Mouse (Mus musculus): Measurements from ENCODE around the gene Kcnab1. TPM values are rescaled to one million over a fixed set of nuclear protein-coding genes. Genes with fewer than 3 reads are reported as not detected.

Kcnab1 gene
- polyA plus RNA-seq, 1 experiment, result 0.78 TPM

GRCm38 (mm10) chr3:65200611-65201010 is 91.4 kb downstream of the Kcnab1 start:
- Histone ChIP-seq H3K4me3 (ENCODE audit: insufficient read depth, low read length) (no peak overlapping the region), H3K27ac (ENCODE audit: insufficient read depth, low read depth, low read length) (no peak overlapping the region), H3K4me1 (ENCODE audit: control insufficient read depth, insufficient read depth, low read length) (no peaks in the 10 kb centered on the region)
- no peak for TF ChIP-seq POLR2A (IDR thresholded peaks at IDR 0.05; ENCODE audit: borderline replicate concordance, low read depth, low read length)
- no peak for TF ChIP-seq CTCF (IDR thresholded peaks at IDR 0.05; ENCODE audit: low read depth, low read length)

- TF ChIP-seq POLR2A (IDR thresholded peaks at IDR 0.05; ENCODE audit: borderline replicate concordance, low read depth, low read length), result no peak
- no peak for TF ChIP-seq CTCF (IDR thresholded peaks at IDR 0.05; ENCODE audit: low read depth, low read length)
- Histone ChIP-seq H3K4me1 (ENCODE audit: control insufficient read depth, insufficient read depth, low read length) (no peaks in the 10 kb centered on the region), H3K27ac (ENCODE audit: insufficient read depth, low read depth, low read length) (no peak overlapping the region), H3K4me3 (ENCODE audit: insufficient read depth, low read length) (no peak overlapping the region)
These were observed 94.4 kb downstream of the Kcnab1 start for GRCm38 (mm10) chr3:65203361-65204117.

DNA sequence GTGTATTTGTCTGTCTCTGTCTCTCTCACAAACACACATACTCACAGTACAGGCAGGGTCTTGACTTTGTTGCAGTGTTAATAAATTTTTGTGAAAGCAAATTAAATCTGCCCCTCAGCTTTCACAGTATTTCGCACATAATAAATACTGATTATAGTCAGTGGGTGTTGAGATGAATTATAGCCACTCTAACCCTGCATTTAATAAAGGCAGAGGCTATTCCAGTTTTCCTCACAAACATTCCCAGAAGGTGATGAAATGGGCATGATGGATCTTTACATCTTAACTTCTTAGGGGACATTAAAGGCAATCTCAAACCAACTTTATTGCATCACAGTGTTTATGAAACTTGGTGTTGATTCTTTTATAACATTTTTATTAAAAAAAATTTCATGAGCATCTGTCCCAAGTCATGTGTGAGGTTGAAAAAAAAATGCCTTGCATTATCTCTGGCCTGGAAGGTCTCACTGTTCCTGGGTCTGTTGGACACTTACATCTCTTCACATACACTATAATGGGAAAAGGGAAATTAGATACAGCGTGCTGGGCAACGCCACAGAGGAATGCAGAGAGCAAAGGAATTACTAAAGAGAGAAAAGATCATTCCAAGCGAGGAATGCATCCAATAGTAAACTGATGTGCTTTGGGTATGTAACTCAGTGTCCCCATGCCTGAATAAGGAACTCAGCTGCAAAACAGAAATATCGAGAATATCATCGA is 95.3 kb downstream of the Kcnab1 start:
- no peak overlapping the region for H3K27ac ChIP-seq (ENCODE audit: insufficient read depth, low read depth, low read length)
- no peak overlapping the region for H3K4me3 ChIP-seq (ENCODE audit: insufficient read depth, low read length)
- TF ChIP-seq POLR2A (IDR thresholded peaks at IDR 0.05; ENCODE audit: borderline replicate concordance, low read depth, low read length) (no peak), CTCF (IDR thresholded peaks at IDR 0.05; ENCODE audit: low read depth, low read length) (no peak)
- H3K4me1 ChIP-seq (ENCODE audit: control insufficient read depth, insufficient read depth, low read length), result no peaks in the 10 kb centered on the region

GRCm38 (mm10) chr3:65205539-65206020 is 96.4 kb downstream of the Kcnab1 start:
- H3K4me3 ChIP-seq (ENCODE audit: insufficient read depth, low read length), result no peak overlapping the region
- no peaks in the 10 kb centered on the region for H3K4me1 ChIP-seq (ENCODE audit: control insufficient read depth, insufficient read depth, low read length)
- TF ChIP-seq POLR2A (IDR thresholded peaks at IDR 0.05; ENCODE audit: borderline replicate concordance, low read depth, low read length) (no peak), CTCF (IDR thresholded peaks at IDR 0.05; ENCODE audit: low read depth, low read length) (no peak)
- no peak overlapping the region for H3K27ac ChIP-seq (ENCODE audit: insufficient read depth, low read depth, low read length)

- Histone ChIP-seq H3K4me1 (ENCODE audit: control insufficient read depth, insufficient read depth, low read length) (no peaks in the 10 kb centered on the region), H3K27ac (ENCODE audit: insufficient read depth, low read depth, low read length) (no peak overlapping the region), H3K4me3 (ENCODE audit: insufficient read depth, low read length) (no peak overlapping the region)
- no peak for TF ChIP-seq POLR2A (IDR thresholded peaks at IDR 0.05; ENCODE audit: borderline replicate concordance, low read depth, low read length)
- TF ChIP-seq CTCF (IDR thresholded peaks at IDR 0.05; ENCODE audit: low read depth, low read length), result no peak
These were observed 104.5 kb downstream of the Kcnab1 start for GRCm38 (mm10) chr3:65213725-65214124.

DNA sequence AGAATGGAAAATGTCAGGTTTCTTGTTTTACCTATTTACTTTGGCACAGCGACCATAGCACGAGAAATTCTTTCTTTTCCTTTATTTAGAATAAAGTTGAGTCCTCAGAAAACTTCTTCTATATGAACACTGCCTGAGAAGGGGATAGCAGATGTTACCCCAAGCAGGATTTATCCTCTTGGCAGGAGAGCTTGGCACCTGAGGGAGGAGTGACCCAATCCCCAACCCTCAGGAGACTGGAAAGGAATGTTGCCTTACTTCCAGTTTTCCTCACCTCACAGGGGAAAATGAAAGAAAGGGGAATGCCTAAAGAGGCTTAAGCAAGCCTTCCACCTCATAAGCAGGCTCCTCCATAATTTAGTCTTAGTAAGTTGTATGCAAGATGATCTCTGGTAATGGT is 105.5 kb downstream of the Kcnab1 start:
- no peak overlapping the region for H3K4me3 ChIP-seq (ENCODE audit: insufficient read depth, low read length)
- no peak overlapping the region for H3K27ac ChIP-seq (ENCODE audit: insufficient read depth, low read depth, low read length)
- TF ChIP-seq POLR2A (IDR thresholded peaks at IDR 0.05; ENCODE audit: borderline replicate concordance, low read depth, low read length) (no peak), CTCF (IDR thresholded peaks at IDR 0.05; ENCODE audit: low read depth, low read length) (no peak)
- H3K4me1 ChIP-seq (ENCODE audit: control insufficient read depth, insufficient read depth, low read length), result no peaks in the 10 kb centered on the region

GRCm38 (mm10) chr3:65217673-65218579 is 108.7 kb downstream of the Kcnab1 start:
- no peak overlapping the region for H3K4me3 ChIP-seq (ENCODE audit: insufficient read depth, low read length)
- H3K27ac ChIP-seq (ENCODE audit: insufficient read depth, low read depth, low read length), result no peak overlapping the region
- TF ChIP-seq CTCF (IDR thresholded peaks at IDR 0.05; ENCODE audit: low read depth, low read length) (no peak), POLR2A (IDR thresholded peaks at IDR 0.05; ENCODE audit: borderline replicate concordance, low read depth, low read length) (no peak)
- H3K4me1 ChIP-seq (ENCODE audit: control insufficient read depth, insufficient read depth, low read length), result no peaks in the 10 kb centered on the region

DNA sequence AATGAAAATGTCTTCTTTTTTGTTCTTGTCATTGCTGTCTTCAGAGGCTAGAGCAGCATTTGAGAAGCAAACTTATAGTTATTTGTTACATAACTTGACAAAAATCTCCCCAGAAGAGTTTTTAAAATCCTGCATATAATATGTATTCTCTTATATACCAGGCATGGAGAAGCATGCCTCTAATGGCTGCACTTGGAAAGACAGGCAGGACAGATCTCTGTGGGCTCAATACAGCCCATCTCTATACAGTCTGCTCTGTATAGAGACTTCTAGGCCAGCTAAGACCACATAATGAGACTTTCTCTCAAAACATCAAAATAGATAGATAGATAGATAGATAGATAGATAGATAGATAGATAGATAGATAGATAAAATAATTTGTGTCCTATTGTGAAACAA is 111.1 kb downstream of the Kcnab1 start:
- TF ChIP-seq POLR2A (IDR thresholded peaks at IDR 0.05; ENCODE audit: borderline replicate concordance, low read depth, low read length) (no peak), CTCF (IDR thresholded peaks at IDR 0.05; ENCODE audit: low read depth, low read length) (no peak)
- Histone ChIP-seq H3K27ac (ENCODE audit: insufficient read depth, low read depth, low read length) (no peak overlapping the region), H3K4me1 (ENCODE audit: control insufficient read depth, insufficient read depth, low read length) (no peaks in the 10 kb centered on the region), H3K4me3 (ENCODE audit: insufficient read depth, low read length) (no peak overlapping the region)

DNA sequence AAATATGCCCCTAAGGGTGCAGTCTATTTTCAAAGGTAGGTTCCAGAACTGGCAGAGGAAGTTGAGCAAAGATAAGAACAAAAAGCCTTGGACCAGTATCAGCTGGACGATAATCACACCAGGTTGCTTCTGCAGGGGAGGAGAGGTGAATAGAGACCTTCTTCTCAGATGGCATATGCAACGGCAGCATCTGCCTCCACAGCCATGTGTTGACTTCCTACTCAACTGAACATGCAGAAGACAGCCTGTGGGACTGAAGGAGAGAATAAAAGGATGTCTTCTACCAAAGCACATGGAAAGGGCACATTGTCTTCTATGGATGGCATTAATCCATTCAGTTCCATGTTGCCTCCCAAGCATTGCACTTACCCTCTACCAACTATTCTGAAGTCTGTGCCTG is 114.5 kb downstream of the Kcnab1 start:
- TF ChIP-seq CTCF (IDR thresholded peaks at IDR 0.05; ENCODE audit: low read depth, low read length) (no peak), POLR2A (IDR thresholded peaks at IDR 0.05; ENCODE audit: borderline replicate concordance, low read depth, low read length) (no peak)
- no peak overlapping the region for H3K4me3 ChIP-seq (ENCODE audit: insufficient read depth, low read length)
- no peak overlapping the region for H3K27ac ChIP-seq (ENCODE audit: insufficient read depth, low read depth, low read length)
- no peaks in the 10 kb centered on the region for H3K4me1 ChIP-seq (ENCODE audit: control insufficient read depth, insufficient read depth, low read length)

All from bone marrow macrophage, adult 2 months (primary cell).